Mouse (Mus musculus) forebrain, embryonic 11.5 days (tissue): ENCODE data around the gene Serpinf2. TPM values are rescaled to one million over a fixed set of nuclear protein-coding genes. Genes with fewer than 3 reads are reported as not detected.
A peak's percentile ranks its signal among the peaks of the same experiment; 100 is the strongest.
"Not testable (repeated sequence)": the region's sequence is repeated elsewhere in the genome, so short reads cannot be mapped to it uniquely, and the experiment has no call there.

Source experiments
- ATAC-seq: fragments of 200-750 bp; cut with Nextera tagmentation; replicated peaks from 2 replicates; pipeline ENCODE4 v1.8.0; 2017; ENCODE audit warnings: moderate TSS enrichment; ENCODE audit not compliant: low FRiP score
- DNase-seq: peaks from one replicate; pipeline ENCODE4 v3.0.0-alpha.2; 2017; ENCODE audit warnings: low spot score
- H3K27ac ChIP-seq: fragments of 300-500 bp; sonication (generic); 2 replicates; pipeline ENCODE4 v1.5.1; 2014; ENCODE audit warnings: low read depth, low read length
- H3K27me3 ChIP-seq: fragments of 300-500 bp; sonication (generic); 2 replicates; pipeline ENCODE4 v1.6.1; 2014; ENCODE audit warnings: mild to moderate bottlenecking, low read length, mixed read lengths; ENCODE audit not compliant: control insufficient read depth, insufficient read depth
- H3K36me3 ChIP-seq: fragments of 300-500 bp; sonication (generic); 2 replicates; pipeline ENCODE4 v1.6.1; 2014; ENCODE audit warnings: mild to moderate bottlenecking, low read length, moderate library complexity, mixed read lengths; ENCODE audit not compliant: control insufficient read depth, insufficient read depth
- H3K4me1 ChIP-seq: fragments of 300-500 bp; sonication (generic); replicated peaks from 2 replicates; pipeline ENCODE4 v1.6.1; 2014; ENCODE audit warnings: low read length, mixed read lengths; ENCODE audit not compliant: control insufficient read depth, insufficient read depth
- H3K4me2 ChIP-seq: fragments of 300-500 bp; sonication (generic); 2 replicates; pipeline ENCODE4 v1.6.1; 2014; ENCODE audit warnings: low read depth, mild to moderate bottlenecking, low read length, moderate library complexity, mixed read lengths; ENCODE audit not compliant: severe bottlenecking
- H3K4me3 ChIP-seq: fragments of 300-500 bp; sonication (generic); 2 replicates; pipeline ENCODE4 v1.5.1; 2014; ENCODE audit warnings: low read depth, low read length
- H3K9ac ChIP-seq: fragments of 300-500 bp; sonication (generic); 2 replicates; pipeline ENCODE4 v1.6.1; 2014; ENCODE audit warnings: low read length
- H3K9me3 ChIP-seq: fragments of 300-500 bp; sonication (generic); 2 replicates; pipeline ENCODE4 v1.6.1; 2016; ENCODE audit warnings: low read length, mixed read lengths; ENCODE audit not compliant: control insufficient read depth
- WGBS: fragments of 180-500 bp; shearing (Covaris S2); extraction: QIAGEN DNeasy Blood & Tissue Kit; methylation state at CpG from one replicate; pipeline ENCODE4 v1.1.7; 2014; 5-methylcytosine and 5-hydroxymethylcytosine counted together
- polyA plus RNA-seq: library from polyadenylated mRNA; unstranded; fragments of >200 nt; fragmentation: Nextera tagmentation; extraction: Ambion mirVana; gene quantifications from 2 replicates; pipeline ENCODE4 v1.2.1, GENCODE M21; 2014

Serpinf2 gene
- polyA plus RNA-seq, 1 experiment from 2014 or later = not detected

- not testable (repeated sequence) for H3K4me2 ChIP-seq, H3K4me3 ChIP-seq, H3K9ac ChIP-seq, H3K4me1 ChIP-seq, H3K36me3 ChIP-seq, H3K27me3 ChIP-seq, DNase-seq, H3K9me3 ChIP-seq, ATAC-seq, H3K27ac ChIP-seq
- WGBS = 92% methylated on average over 2 of the region's 2 CpGs
Measured at GRCm38 (mm10) chr11:75455971-75456370, 16.6 kb upstream of the Serpinf2 start.

GRCm38 (mm10) chr11:75455041-75455736 lies 15.8 kb upstream of the Serpinf2 start:
- peak overlapping the region; percentile 69 for H3K9ac ChIP-seq
- DNase-seq (no peak), ATAC-seq (no peak)
- H3K36me3 ChIP-seq = no peaks in the 10 kb centered on the region
- H3K4me1 ChIP-seq = peaks cover 8% of the 10 kb centered on the region
- H3K9me3 ChIP-seq = no peaks in the 10 kb centered on the region
- peak overlapping the region; percentile 99 for H3K4me2 ChIP-seq
- H3K4me3 ChIP-seq = peak overlapping the region; percentile 57; the same call in 1 of the 2 replicates
- 81% methylated on average over 10 of the region's 10 CpGs for WGBS
- no peak overlapping the region for H3K27ac ChIP-seq
- no peaks in the 10 kb centered on the region for H3K27me3 ChIP-seq

- no peaks in the 10 kb centered on the region for H3K36me3 ChIP-seq
- H3K4me1 ChIP-seq = peaks cover 8% of the 10 kb centered on the region
- H3K27me3 ChIP-seq = no peaks in the 10 kb centered on the region
- H3K9me3 ChIP-seq = no peaks in the 10 kb centered on the region
- peak; percentile 91 for DNase-seq
- H3K4me2 ChIP-seq = peak within 1 kb of the TSS; percentile 99
- H3K4me3 ChIP-seq = peak within 1 kb of the TSS; percentile 57
- ATAC-seq = peak; percentile 93
- 3% methylated on average over 56 of the region's 56 CpGs for WGBS
- H3K27ac ChIP-seq = no peak within 1 kb of the TSS
- H3K9ac ChIP-seq = peak within 1 kb of the TSS; percentile 69
Measured at GRCm38 (mm10) chr11:75453991-75454930, 14.9 kb upstream of the Serpinf2 start, which contains the start of gene Wdr81. Wdr81 (minus strand) TSS chr11:75454717.

- Histone ChIP-seq H3K4me1 (peaks cover 8% of the 10 kb centered on the region), H3K9me3 (no peaks in the 10 kb centered on the region), H3K36me3 (no peaks in the 10 kb centered on the region; the same call in 1 of the 2 replicates), H3K27ac (no peak overlapping the region), H3K9ac (no peak overlapping the region), H3K4me3 (no peak overlapping the region), H3K27me3 (no peaks in the 10 kb centered on the region), H3K4me2 (no peak overlapping the region)
- DNase-seq = no peak
- ATAC-seq = no peak
- WGBS = 95% methylated on average over 31 of the region's 31 CpGs
Measured at GRCm38 (mm10) chr11:75452812-75453557, 13.6 kb upstream of the Serpinf2 start.

- no peaks in the 10 kb centered on the region; the same call in 1 of the 2 replicates for H3K36me3 ChIP-seq
- H3K4me1 ChIP-seq = peaks cover 8% of the 10 kb centered on the region
- DNase-seq (no peak), ATAC-seq (no peak)
- H3K27ac ChIP-seq = no peak overlapping the region
- no peaks in the 10 kb centered on the region for H3K9me3 ChIP-seq
- no peak overlapping the region for H3K9ac ChIP-seq
- 93% methylated on average over 8 of the region's 8 CpGs for WGBS
- no peaks in the 10 kb centered on the region for H3K27me3 ChIP-seq
- no peak overlapping the region for H3K4me3 ChIP-seq
- no peak overlapping the region for H3K4me2 ChIP-seq
Measured at GRCm38 (mm10) chr11:75452081-75452480, 12.7 kb upstream of the Serpinf2 start.

GRCm38 (mm10) chr11:75450936-75451335 lies 11.5 kb upstream of the Serpinf2 start:
- WGBS = 88% methylated on average over 15 of the region's 15 CpGs
- no peak for ATAC-seq
- H3K27ac ChIP-seq = no peak overlapping the region

GRCm38 (mm10) chr11:75450304-75450908 lies 11.0 kb upstream of the Serpinf2 start:
- 0 out of 2 replicates have a peak overlapping the region, but pooled peaks have one; percentile 8 for H3K4me2 ChIP-seq
- ATAC-seq = no peak
- no peak overlapping the region for H3K4me3 ChIP-seq

More at GRCm38 (mm10) chr11:75450936-75451335, 11.5 kb upstream of the Serpinf2 start:
- Histone ChIP-seq H3K4me2 (0 out of 2 replicates have a peak overlapping the region, but pooled peaks have one; percentile 8), H3K9me3 (no peaks in the 10 kb centered on the region), H3K27me3 (no peaks in the 10 kb centered on the region), H3K4me3 (no peak overlapping the region), H3K4me1 (peaks cover 8% of the 10 kb centered on the region), H3K9ac (peak overlapping the region; percentile 20; the same call in 1 of the 2 replicates), H3K36me3 (no peaks in the 10 kb centered on the region; the same call in 1 of the 2 replicates)
- DNase-seq = no peak

More at GRCm38 (mm10) chr11:75450304-75450908, 11.0 kb upstream of the Serpinf2 start:
- Histone ChIP-seq H3K9me3 (no peaks in the 10 kb centered on the region), H3K36me3 (no peaks in the 10 kb centered on the region; the same call in 1 of the 2 replicates), H3K27ac (no peak overlapping the region), H3K9ac (peak overlapping the region; percentile 20; the same call in 1 of the 2 replicates), H3K27me3 (no peaks in the 10 kb centered on the region), H3K4me1 (peaks cover 8% of the 10 kb centered on the region)
- WGBS = 92% methylated on average over 8 of the region's 8 CpGs
- no peak for DNase-seq
